Mouse (Mus musculus): ENCODE results near the gene Ppp1r3d. TPM values are rescaled to one million over a fixed set of nuclear protein-coding genes. Genes with fewer than 3 reads are reported as not detected.

Gene Ppp1r3d
- polyA plus RNA-seq, 1 experiment, result 4.0 TPM

GRCm38 (mm10) chr2:178413481-178414260 lies 601 bp downstream of the Ppp1r3d start:
- DNase-seq (ENCODE audit: low read depth), result peak; percentile 41
- no peak for TF ChIP-seq CTCF (IDR thresholded peaks at IDR 0.05; ENCODE audit: borderline replicate concordance, extremely low read depth, insufficient read depth, insufficient read length)
- TF ChIP-seq POLR2A (IDR thresholded peaks at IDR 0.05; ENCODE audit: borderline replicate concordance, extremely low read depth, insufficient read depth, insufficient read length, poor library complexity, severe bottlenecking), result no peak

- no peak for DNase-seq (ENCODE audit: low read depth)
Measured at GRCm38 (mm10) chr2:178413081-178413480, 1.2 kb downstream of the Ppp1r3d start.

GRCm38 (mm10) chr2:178412598-178412997 lies 1.7 kb downstream of the Ppp1r3d start:
- TF ChIP-seq CTCF (IDR thresholded peaks at IDR 0.05; ENCODE audit: borderline replicate concordance, extremely low read depth, insufficient read depth, insufficient read length), result no peak
- TF ChIP-seq POLR2A (IDR thresholded peaks at IDR 0.05; ENCODE audit: borderline replicate concordance, extremely low read depth, insufficient read depth, insufficient read length, poor library complexity, severe bottlenecking), result no peak
- DNase-seq (ENCODE audit: low read depth), result no peak

More at GRCm38 (mm10) chr2:178413081-178413480, 1.2 kb downstream of the Ppp1r3d start:
- TF ChIP-seq POLR2A (IDR thresholded peaks at IDR 0.05; ENCODE audit: borderline replicate concordance, extremely low read depth, insufficient read depth, insufficient read length, poor library complexity, severe bottlenecking) (no peak), CTCF (IDR thresholded peaks at IDR 0.05; ENCODE audit: borderline replicate concordance, extremely low read depth, insufficient read depth, insufficient read length) (no peak)

GRCm38 (mm10) chr2:178410286-178410685 lies 4.0 kb downstream of the Ppp1r3d start:
- DNase-seq (ENCODE audit: low read depth), result no peak
- TF ChIP-seq CTCF (IDR thresholded peaks at IDR 0.05; ENCODE audit: borderline replicate concordance, extremely low read depth, insufficient read depth, insufficient read length) (no peak), POLR2A (IDR thresholded peaks at IDR 0.05; ENCODE audit: borderline replicate concordance, extremely low read depth, insufficient read depth, insufficient read length, poor library complexity, severe bottlenecking) (no peak)

GRCm38 (mm10) chr2:178409024-178409423 lies 5.2 kb downstream of the Ppp1r3d start:
- no peak for DNase-seq (ENCODE audit: low read depth)
- TF ChIP-seq CTCF (IDR thresholded peaks at IDR 0.05; ENCODE audit: borderline replicate concordance, extremely low read depth, insufficient read depth, insufficient read length) (no peak), POLR2A (IDR thresholded peaks at IDR 0.05; ENCODE audit: borderline replicate concordance, extremely low read depth, insufficient read depth, insufficient read length, poor library complexity, severe bottlenecking) (no peak)

GRCm38 (mm10) chr2:178407053-178407815 lies 7.0 kb downstream of the Ppp1r3d start, which contains the start of gene Sycp2:
TSS of gene Sycp2 (minus strand) at chr2:178407685.
- TF ChIP-seq POLR2A (IDR thresholded peaks at IDR 0.05; ENCODE audit: borderline replicate concordance, extremely low read depth, insufficient read depth, insufficient read length, poor library complexity, severe bottlenecking), result no peak
- peak; percentile 31; the same call in 1 of the 2 replicates for TF ChIP-seq CTCF (IDR thresholded peaks at IDR 0.05; ENCODE audit: borderline replicate concordance, extremely low read depth, insufficient read depth, insufficient read length)
- DNase-seq (ENCODE audit: low read depth), result no peak

Other genes with a start within 250 kb of the Ppp1r3d start
- gene Sycp2, start 6.8 kb downstream of the Ppp1r3d start, polyA plus RNA-seq (2012; rRNA removed), result 0.21 and 0.29 TPM in 2 replicates
- gene Fam217b, start 52 bp upstream of the Ppp1r3d start, polyA plus RNA-seq (2012; rRNA removed), result 4.8 and 8.3 TPM in 2 replicates
- gene Cdh26, start 16.1 kb upstream of the Ppp1r3d start, polyA plus RNA-seq (2012; rRNA removed), result 0.19 and 0.59 TPM in 2 replicates

Data from brain, embryonic 14.5 days (tissue).